Mouse (Mus musculus) forebrain, embryonic 16.5 days (tissue): ENCODE measurements around the gene Ndufs2. TPM values are rescaled to one million over a fixed set of nuclear protein-coding genes. Genes with fewer than 3 reads are reported as not detected.

Source experiments
- ATAC-seq: fragments of 200-750 bp; cut with Nextera tagmentation; 2 replicates; pipeline ENCODE4 v1.8.0; 2017; ENCODE audit warnings: mild to moderate bottlenecking, moderate library complexity
- H3K27ac ChIP-seq: fragments of 300-500 bp; sonication (generic); 2 replicates; pipeline ENCODE4 v1.5.1; 2014; ENCODE audit warnings: low read length, control low read depth
- H3K27me3 ChIP-seq: fragments of 300-500 bp; sonication (generic); replicated peaks from 2 replicates; pipeline ENCODE4 v1.6.1; 2014; ENCODE audit warnings: low read length; ENCODE audit not compliant: control insufficient read depth, insufficient read depth
- H3K36me3 ChIP-seq: fragments of 300-500 bp; sonication (generic); 2 replicates; pipeline ENCODE4 v1.6.1; 2014; ENCODE audit not compliant: control insufficient read depth, insufficient read depth
- H3K4me1 ChIP-seq: fragments of 300-500 bp; sonication (generic); replicated peaks from 2 replicates; pipeline ENCODE4 v1.6.1; 2014; ENCODE audit warnings: low read length; ENCODE audit not compliant: control insufficient read depth, insufficient read depth
- H3K4me2 ChIP-seq: fragments of 300-500 bp; sonication (generic); 2 replicates; pipeline ENCODE4 v1.6.1; 2014; ENCODE audit warnings: mild to moderate bottlenecking, low read length, control low read depth
- H3K4me3 ChIP-seq: fragments of 300-500 bp; sonication (generic); replicated peaks from 2 replicates; pipeline ENCODE4 v1.5.1; 2014; ENCODE audit warnings: mild to moderate bottlenecking, low read length, control low read depth
- H3K9ac ChIP-seq: fragments of 300-500 bp; sonication (generic); replicated peaks from 2 replicates; pipeline ENCODE4 v1.6.1; 2014; ENCODE audit warnings: low read depth, low read length, control low read depth
- H3K9me3 ChIP-seq: fragments of 300-500 bp; sonication (generic); 2 replicates; pipeline ENCODE4 v1.6.1; 2016; ENCODE audit warnings: low read length; ENCODE audit not compliant: control insufficient read depth
- WGBS: fragments of 180-500 bp; shearing (Covaris S2); extraction: QIAGEN DNeasy Blood & Tissue Kit; methylation state at CpG from one replicate; pipeline ENCODE4 v1.1.7; 2014; 5-methylcytosine and 5-hydroxymethylcytosine counted together
- polyA plus RNA-seq: library from polyadenylated mRNA; unstranded; fragments of >200 nt; fragmentation: Nextera tagmentation; extraction: Ambion mirVana; gene quantifications from 2 replicates; pipeline ENCODE4 v1.2.1, GENCODE M21; 2015

Ndufs2 gene
- polyA plus RNA-seq, 1 experiment from 2014 or later = 232 TPM

- Histone ChIP-seq H3K9me3 (no peaks in the 10 kb centered on the region), H3K27me3 (no peaks in the 10 kb centered on the region), H3K36me3 (no peaks in the 10 kb centered on the region), H3K27ac (no peak overlapping the region), H3K4me3 (no peak overlapping the region), H3K4me2 (no peak overlapping the region), H3K4me1 (peaks cover 14% of the 10 kb centered on the region), H3K9ac (no peak overlapping the region)
- 85% methylated on average over 3 of the region's 3 CpGs for WGBS
- no peak for ATAC-seq
Measured at GRCm38 (mm10) chr1:171260316-171260715, 9.1 kb upstream of the Ndufs2 start.

GRCm38 (mm10) chr1:171258921-171259320 lies 7.7 kb upstream of the Ndufs2 start:
- ATAC-seq = no peak
- no peak overlapping the region for H3K9ac ChIP-seq
- no peak overlapping the region for H3K27ac ChIP-seq
- no peak overlapping the region for H3K4me2 ChIP-seq
- H3K9me3 ChIP-seq = no peaks in the 10 kb centered on the region
- no peaks in the 10 kb centered on the region for H3K27me3 ChIP-seq
- H3K36me3 ChIP-seq = no peaks in the 10 kb centered on the region
- no peak overlapping the region for H3K4me3 ChIP-seq
- H3K4me1 ChIP-seq = peaks cover 14% of the 10 kb centered on the region
- WGBS = 87% methylated on average over 17 of the region's 17 CpGs

- H3K36me3 ChIP-seq = no peaks in the 10 kb centered on the region
- no peak for ATAC-seq
- H3K9me3 ChIP-seq = no peaks in the 10 kb centered on the region
- H3K4me1 ChIP-seq = peaks cover 7% of the 10 kb centered on the region
- no peak overlapping the region for H3K27ac ChIP-seq
- no peak overlapping the region for H3K4me2 ChIP-seq
- H3K9ac ChIP-seq = no peak overlapping the region
- H3K27me3 ChIP-seq = no peaks in the 10 kb centered on the region
- H3K4me3 ChIP-seq = no peak overlapping the region
- 83% methylated on average over 9 of the region's 9 CpGs for WGBS
Measured at GRCm38 (mm10) chr1:171257781-171258180, 6.6 kb upstream of the Ndufs2 start.

GRCm38 (mm10) chr1:171256937-171257548 lies 5.9 kb upstream of the Ndufs2 start:
- Histone ChIP-seq H3K27ac (no peak overlapping the region), H3K4me3 (no peak overlapping the region), H3K9ac (no peak overlapping the region), H3K36me3 (no peaks in the 10 kb centered on the region), H3K4me2 (no peak overlapping the region), H3K27me3 (no peaks in the 10 kb centered on the region), H3K9me3 (no peaks in the 10 kb centered on the region), H3K4me1 (peaks cover 6% of the 10 kb centered on the region)
- WGBS = 64% methylated on average over 15 of the region's 15 CpGs
- ATAC-seq = peak; percentile 37

- Histone ChIP-seq H3K4me1 (peaks cover 14% of the 10 kb centered on the region), H3K27ac (no peak overlapping the region), H3K36me3 (no peaks in the 10 kb centered on the region), H3K9me3 (no peaks in the 10 kb centered on the region), H3K9ac (no peak overlapping the region), H3K4me3 (no peak overlapping the region), H3K4me2 (no peak overlapping the region), H3K27me3 (no peaks in the 10 kb centered on the region)
- WGBS = 90% methylated on average over 24 of the region's 24 CpGs
- ATAC-seq = no peak
Measured at GRCm38 (mm10) chr1:171256095-171256818, 5.1 kb upstream of the Ndufs2 start.

GRCm38 (mm10) chr1:171252415-171252814 lies 1.2 kb upstream of the Ndufs2 start:
- no peaks in the 10 kb centered on the region for H3K9me3 ChIP-seq
- 0 out of 2 replicates have a peak overlapping the region, but pooled peaks have one; percentile 41 for H3K9ac ChIP-seq
- 44% methylated on average over 17 of the region's 17 CpGs for WGBS
- H3K36me3 ChIP-seq = no peaks in the 10 kb centered on the region
- H3K4me3 ChIP-seq = peak overlapping the region; percentile 3; the same call in 1 of the 2 replicates
- H3K27me3 ChIP-seq = no peaks in the 10 kb centered on the region
- H3K4me1 ChIP-seq = peaks cover 40% of the 10 kb centered on the region
- no peak for ATAC-seq
- peak overlapping the region; percentile 33; the same call in 1 of the 2 replicates for H3K27ac ChIP-seq
- H3K4me2 ChIP-seq = peak overlapping the region; percentile 60

- peak overlapping the region; percentile 41; the same call in 1 of the 2 replicates for H3K9ac ChIP-seq
- no peaks in the 10 kb centered on the region for H3K9me3 ChIP-seq
- 7% methylated on average over 13 of the region's 13 CpGs for WGBS
- no peaks in the 10 kb centered on the region for H3K36me3 ChIP-seq
- H3K4me1 ChIP-seq = peaks cover 41% of the 10 kb centered on the region
- no peak for ATAC-seq
- H3K4me3 ChIP-seq = peak overlapping the region; percentile 35
- H3K27me3 ChIP-seq = no peaks in the 10 kb centered on the region
- peak overlapping the region; percentile 33; the same call in 1 of the 2 replicates for H3K27ac ChIP-seq
- H3K4me2 ChIP-seq = peak overlapping the region; percentile 60
Measured at GRCm38 (mm10) chr1:171251594-171252324, 571 bp upstream of the Ndufs2 start.

GRCm38 (mm10) chr1:171249913-171250600 lies 1.1 kb downstream of the Ndufs2 start, which contains the start of gene Adamts4:
Adamts4 (plus strand) TSS chr1:171250421.
- peaks cover 51% of the 10 kb centered on the region for H3K4me1 ChIP-seq
- WGBS = 2% methylated on average over 5 of the region's 5 CpGs
- peak within 1 kb of the TSS; percentile 74 for H3K27ac ChIP-seq

More at GRCm38 (mm10) chr1:171249913-171250600, 1.1 kb downstream of the Ndufs2 start, which contains the start of gene Adamts4:
- Histone ChIP-seq H3K4me3 (peak within 1 kb of the TSS; percentile 35), H3K9ac (peak within 1 kb of the TSS; percentile 57), H3K36me3 (no peaks in the 10 kb centered on the region), H3K4me2 (peak within 1 kb of the TSS; percentile 60), H3K9me3 (no peaks in the 10 kb centered on the region), H3K27me3 (no peaks in the 10 kb centered on the region)
- peak; percentile 36 for ATAC-seq
